ENCODE assay signal across 11 mouse cellular contexts in genomic region chr10:81422661-81423217, GRCm38 (mm10). TPM values are rescaled to one million over a fixed set of nuclear protein-coding genes. Genes with fewer than 3 reads are reported as not detected.
DNase-seq lines count a peak whose midpoint lies in the region; ATAC-seq and TF ChIP-seq lines count a peak whose summit lies in the region.
"Had no signal": no experiment of that assay in that cellular context is flagged by ENCODE, and none has a peak within 500 bp of the region (broad histone marks: within the 10 kb centered on the region; RNA-seq: fewer than 3 reads in every experiment).

No protein-coding gene starts in this region.

- 79% methylated on average over 3 of the region's 3 CpGs for WGBS in forebrain, embryonic 10.5 days
- 78% methylated on average over 3 of the region's 3 CpGs for WGBS in forebrain, postnatal 0 days
- WGBS in kidney, embryonic 16.5 days, result 85% methylated on average over 3 of the region's 3 CpGs

- H3K27me3 ChIP-seq in forebrain, embryonic 10.5 days (ENCODE audit: poor library complexity, severe bottlenecking), result peaks cover 96% of the 10 kb centered on the region
- no peaks in the 10 kb centered on the region for H3K27me3 ChIP-seq in forebrain, postnatal 0 days (ENCODE audit: insufficient read depth, low read length)
- no peaks in the 10 kb centered on the region for H3K27me3 ChIP-seq in kidney, embryonic 16.5 days (ENCODE audit: insufficient read depth, low read length)
- H3K27me3 ChIP-seq: limb, embryonic 15.5 days had no signal

- no peak for TF ChIP-seq CTCF in forebrain, postnatal 0 days (IDR thresholded peaks at IDR 0.05; ENCODE audit: low read depth)

- peak; percentile 11 for DNase-seq in forebrain, embryonic 10.5 days (ENCODE audit: extremely low spot score, low spot score)
- DNase-seq in forebrain, postnatal 0 days, result no peak
- peak; percentile 2 for DNase-seq in kidney, adult 18-20 months
- peak; percentile 2 for DNase-seq in ovary, postnatal 36 days (ENCODE audit: low spot score)
- DNase-seq in ovary, postnatal 10 days (ENCODE audit: low spot score), result no peak
- peak; percentile 27 to 31 for DNase-seq in cerebellum, postnatal 10 days
- DNase-seq in c-Kit-positive CD71-positive TER-119-positive erythroid progenitor cells, embryonic 14.5 days (ENCODE audit: low spot score), result no peak
- DNase-seq: B cell, adult 2 months had no signal

- ATAC-seq in forebrain, postnatal 0 days, result no peak
- ATAC-seq in kidney, embryonic 16.5 days (ENCODE audit: low FRiP score, low TSS enrichment), result no peak

- no peaks in the 10 kb centered on the region for H3K9me3 ChIP-seq in forebrain, embryonic 10.5 days
- no peaks in the 10 kb centered on the region for H3K9me3 ChIP-seq in forebrain, postnatal 0 days (ENCODE audit: low read length)
- H3K9me3 ChIP-seq in kidney, embryonic 16.5 days (ENCODE audit: low read length), result no peaks in the 10 kb centered on the region
- H3K9me3 ChIP-seq: limb, embryonic 15.5 days had no signal

- no peak overlapping the region for H3K4me3 ChIP-seq in forebrain, embryonic 10.5 days
- no peak overlapping the region for H3K4me3 ChIP-seq in forebrain, postnatal 0 days (ENCODE audit: low read depth, low read length)
- H3K4me3 ChIP-seq in kidney, embryonic 16.5 days (ENCODE audit: low read length), result no peak overlapping the region
- H3K4me3 ChIP-seq: erythroblast, embryonic 14.5 days; limb, embryonic 15.5 days had no signal

- peaks cover 57% of the 10 kb centered on the region for H3K4me1 ChIP-seq in forebrain, embryonic 10.5 days
- H3K4me1 ChIP-seq in forebrain, postnatal 0 days (ENCODE audit: insufficient read depth), result no peaks in the 10 kb centered on the region
- peaks cover 43% of the 10 kb centered on the region for H3K4me1 ChIP-seq in kidney, embryonic 16.5 days (ENCODE audit: insufficient read depth, low read length)

- H3K4me2 ChIP-seq in forebrain, postnatal 0 days (ENCODE audit: low read depth), result no peak overlapping the region
- no peak overlapping the region for H3K4me2 ChIP-seq in kidney, embryonic 16.5 days (replicated peaks; ENCODE audit: low read depth, low read length)
- H3K4me2 ChIP-seq: limb, embryonic 15.5 days had no signal

- no peaks in the 10 kb centered on the region for H3K36me3 ChIP-seq in forebrain, embryonic 10.5 days (replicated peaks)
- H3K36me3 ChIP-seq in forebrain, postnatal 0 days (ENCODE audit: insufficient read depth), result peaks cover 8% of the 10 kb centered on the region
- H3K36me3 ChIP-seq in kidney, embryonic 16.5 days (ENCODE audit: insufficient read depth, low read length), result peaks cover 11% of the 10 kb centered on the region; the same call in 1 of the 2 replicates

- no peak overlapping the region for H3K27ac ChIP-seq in forebrain, embryonic 10.5 days
- H3K27ac ChIP-seq in forebrain, postnatal 0 days (ENCODE audit: low read depth, low read length), result no peak overlapping the region
- H3K27ac ChIP-seq in kidney, embryonic 16.5 days (ENCODE audit: low read length), result no peak overlapping the region
- H3K27ac ChIP-seq: limb, embryonic 15.5 days had no signal

- H3K9ac ChIP-seq in forebrain, postnatal 0 days, result no peak overlapping the region
- no peak overlapping the region for H3K9ac ChIP-seq in kidney, embryonic 16.5 days (replicated peaks; ENCODE audit: low read length)
- H3K9ac ChIP-seq: limb, embryonic 15.5 days had no signal

RNA-seq across cellular contexts. Expression of gene Smim24, which starts 29.9 kb away (rescaled TPM):
- polyA plus RNA-seq in forebrain, embryonic 10.5 days (2016; fragmentation: Nextera tagmentation; extraction: Ambion mirVana), result 1.6 and 1.9 TPM in 2 replicates
- total RNA-seq in forebrain, postnatal 0 days (2014; rRNA removed), result 0.77 and 1.3 TPM in 2 replicates
- 1.7 TPM in 2 replicates for polyA plus RNA-seq in forebrain, postnatal 0 days (2015; fragmentation: Nextera tagmentation; extraction: Ambion mirVana)
- polyA plus RNA-seq in kidney, embryonic 16.5 days (2015; fragmentation: Nextera tagmentation; extraction: Ambion mirVana), result 42.7 and 44.1 TPM in 2 replicates
- polyA plus RNA-seq: erythroblast, embryonic 14.5 days had no signal

RNA-seq across cellular contexts. Expression of gene Nfic, which starts 32.7 kb away (rescaled TPM):
- 7.3 and 8.6 TPM in 2 replicates for polyA plus RNA-seq in forebrain, embryonic 10.5 days (2016; fragmentation: Nextera tagmentation; extraction: Ambion mirVana)
- 9.0 and 14.5 TPM in 2 replicates for total RNA-seq in forebrain, postnatal 0 days (2014; rRNA removed)
- polyA plus RNA-seq in forebrain, postnatal 0 days (2015; fragmentation: Nextera tagmentation; extraction: Ambion mirVana), result 14.8 and 23.1 TPM in 2 replicates
- 87.8 and 92.0 TPM in 2 replicates for polyA plus RNA-seq in kidney, embryonic 16.5 days (2015; fragmentation: Nextera tagmentation; extraction: Ambion mirVana)

RNA-seq across cellular contexts. Expression of gene Gm48552, which starts 33.9 kb away (rescaled TPM):
- polyA plus RNA-seq in forebrain, embryonic 10.5 days (2016; fragmentation: Nextera tagmentation; extraction: Ambion mirVana), result 0.78 and 1.4 TPM in 2 replicates
- 5.8 and 16.6 TPM in 2 replicates for total RNA-seq in forebrain, postnatal 0 days (2014; rRNA removed)
- polyA plus RNA-seq in forebrain, postnatal 0 days (2015; fragmentation: Nextera tagmentation; extraction: Ambion mirVana), result 1.9 and 3.7 TPM in 2 replicates
- 1.4 and 1.6 TPM in 2 replicates for polyA plus RNA-seq in kidney, embryonic 16.5 days (2015; fragmentation: Nextera tagmentation; extraction: Ambion mirVana)

RNA-seq across cellular contexts. Expression of gene Gm48551, which starts 38.5 kb away (rescaled TPM):
- 2.6 and 3.1 TPM in 2 replicates for polyA plus RNA-seq in forebrain, embryonic 10.5 days (2016; fragmentation: Nextera tagmentation; extraction: Ambion mirVana)
- 2.5 and 3.3 TPM in 2 replicates for total RNA-seq in forebrain, postnatal 0 days (2014; rRNA removed)
- 5.0 and 7.3 TPM in 2 replicates for polyA plus RNA-seq in forebrain, postnatal 0 days (2015; fragmentation: Nextera tagmentation; extraction: Ambion mirVana)
- polyA plus RNA-seq in kidney, embryonic 16.5 days (2015; fragmentation: Nextera tagmentation; extraction: Ambion mirVana), result 5.0 and 5.2 TPM in 2 replicates

RNA-seq across cellular contexts. Expression of gene Dohh, which starts 38.5 kb away (rescaled TPM):
- polyA plus RNA-seq in forebrain, embryonic 10.5 days (2016; fragmentation: Nextera tagmentation; extraction: Ambion mirVana), result 96.8 and 97.9 TPM in 2 replicates
- 126 and 139 TPM in 2 replicates for total RNA-seq in forebrain, postnatal 0 days (2014; rRNA removed)
- polyA plus RNA-seq in forebrain, postnatal 0 days (2015; fragmentation: Nextera tagmentation; extraction: Ambion mirVana), result 111 and 125 TPM in 2 replicates
- 87.6 and 104 TPM in 2 replicates for polyA plus RNA-seq in kidney, embryonic 16.5 days (2015; fragmentation: Nextera tagmentation; extraction: Ambion mirVana)

Comparison
In these comparisons a context has a peak if more than half of its experiments do, and no peak if none do; other contexts are left out.
1. DNase-seq: peak in forebrain, embryonic 10.5 days (single experiment), kidney, adult 18-20 months (single experiment), ovary, postnatal 36 days (single experiment) and cerebellum, postnatal 10 days (2 of 2); none in forebrain, postnatal 0 days (single experiment), ovary, postnatal 10 days (single experiment) and c-Kit-positive CD71-positive TER-119-positive erythroid progenitor cells, embryonic 14.5 days (single experiment).
2. RNA of gene Smim24, which starts 29.9 kb away (polyA plus RNA-seq): 42.7 to 44.1 TPM in kidney, embryonic 16.5 days; 1.6 to 1.9 TPM in forebrain, embryonic 10.5 days and 1.7 TPM in forebrain, postnatal 0 days; every median in the first group is over 10 times any median in the second.